Mouse (Mus musculus) cerebellum, postnatal 25 days (tissue): ENCODE measurements at regions not wholly inside any gene's neighbourhood (a gene's known extent, or its start where the extent isn't known, plus 50 kb on each side); places are given as distances from the start of the nearest gene placed in this dataset.

Experiments
- DNase-seq, 2 experiments: peaks; one replicate each; pipeline ENCODE4 v3.0.0; 2021; ENCODE audit warnings: mixed read lengths in 2 of 2

GRCm38 (mm10) chr10:102943156-102943555 is 86.9 kb downstream of the Alx1 start:
- DNase-seq: no peak

GRCm38 (mm10) chr10:102940823-102941519 is 89.0 kb downstream of the Alx1 start:
- DNase-seq: no peak

- no peak for DNase-seq
Measured at GRCm38 (mm10) chr10:102931445-102931844, 98.6 kb downstream of the Alx1 start.

GRCm38 (mm10) chr10:102928651-102929050 is 101.4 kb downstream of the Alx1 start:
- DNase-seq: no peak

GRCm38 (mm10) chr10:102897368-102897767 is 132.6 kb downstream of the Alx1 start:
- no peak for DNase-seq

- DNase-seq: no peak
Measured at GRCm38 (mm10) chr10:102895952-102896351, 134.1 kb downstream of the Alx1 start.

GRCm38 (mm10) chr10:102892373-102892772 is 137.6 kb downstream of the Alx1 start:
- no peak for DNase-seq

- no peak for DNase-seq
Measured at GRCm38 (mm10) chr10:102889709-102890108, 140.3 kb downstream of the Alx1 start.

- DNase-seq: no peak
Measured at GRCm38 (mm10) chr10:102881824-102882438, 148.1 kb downstream of the Alx1 start.

GRCm38 (mm10) chr10:102878010-102878409 is 152.0 kb downstream of the Alx1 start:
- DNase-seq: peak; percentile 31 to 35

GRCm38 (mm10) chr10:102876946-102877345 is 153.1 kb downstream of the Alx1 start:
- DNase-seq: no peak

- DNase-seq: no peak
Measured at GRCm38 (mm10) chr10:102866920-102867319, 163.1 kb downstream of the Alx1 start.

GRCm38 (mm10) chr10:102836567-102837224 is 193.3 kb downstream of the Alx1 start:
- no peak for DNase-seq

- DNase-seq: no peak
Measured at GRCm38 (mm10) chr10:102835814-102836213, 194.2 kb downstream of the Alx1 start.

- no peak for DNase-seq
Measured at GRCm38 (mm10) chr10:102829606-102830005, 200.4 kb downstream of the Alx1 start.

GRCm38 (mm10) chr10:102823434-102823833 is 206.6 kb downstream of the Alx1 start:
- DNase-seq: no peak

GRCm38 (mm10) chr10:102801391-102801790 is 228.6 kb downstream of the Alx1 start:
- DNase-seq: no peak

GRCm38 (mm10) chr10:102779243-102779642 is 250.8 kb downstream of the Alx1 start:
- no peak for DNase-seq

GRCm38 (mm10) chr10:102763696-102764095 is 251.7 kb downstream of the Rassf9 start:
- no peak for DNase-seq

- DNase-seq: no peak
Measured at GRCm38 (mm10) chr10:102762378-102762777, 250.4 kb downstream of the Rassf9 start.

- DNase-seq: peak in 1 of 2 experiments; percentile 2
Measured at GRCm38 (mm10) chr10:102735207-102735606, 223.2 kb downstream of the Rassf9 start.

- DNase-seq: no peak
Measured at GRCm38 (mm10) chr10:102732420-102732819, 220.4 kb downstream of the Rassf9 start.

GRCm38 (mm10) chr10:102712263-102712662 is 200.2 kb downstream of the Rassf9 start:
- no peak for DNase-seq

- no peak for DNase-seq
Measured at GRCm38 (mm10) chr10:102705848-102706247, 193.8 kb downstream of the Rassf9 start.
